Mouse (Mus musculus) adrenal gland, adult 10 weeks (tissue): ENCODE results near the gene Nupr1. TPM values are rescaled to one million over a fixed set of nuclear protein-coding genes. Genes with fewer than 3 reads are reported as not detected.

Experiments
- polyA plus RNA-seq: library from polyadenylated mRNA; stranded (reverse); fragments of 350-450 nt; fragmentation: Illumina TruSeq; extraction: RNeasy Lipid Tissue Mini Kit (QIAGEN cat#74804); gene quantifications from one replicate; pipeline ENCODE4 v1.2.3, GENCODE M21; 2014; ENCODE audit warnings: low read depth, low replicate concordance

Gene Nupr1
- polyA plus RNA-seq = 4.6 TPM

DNA sequence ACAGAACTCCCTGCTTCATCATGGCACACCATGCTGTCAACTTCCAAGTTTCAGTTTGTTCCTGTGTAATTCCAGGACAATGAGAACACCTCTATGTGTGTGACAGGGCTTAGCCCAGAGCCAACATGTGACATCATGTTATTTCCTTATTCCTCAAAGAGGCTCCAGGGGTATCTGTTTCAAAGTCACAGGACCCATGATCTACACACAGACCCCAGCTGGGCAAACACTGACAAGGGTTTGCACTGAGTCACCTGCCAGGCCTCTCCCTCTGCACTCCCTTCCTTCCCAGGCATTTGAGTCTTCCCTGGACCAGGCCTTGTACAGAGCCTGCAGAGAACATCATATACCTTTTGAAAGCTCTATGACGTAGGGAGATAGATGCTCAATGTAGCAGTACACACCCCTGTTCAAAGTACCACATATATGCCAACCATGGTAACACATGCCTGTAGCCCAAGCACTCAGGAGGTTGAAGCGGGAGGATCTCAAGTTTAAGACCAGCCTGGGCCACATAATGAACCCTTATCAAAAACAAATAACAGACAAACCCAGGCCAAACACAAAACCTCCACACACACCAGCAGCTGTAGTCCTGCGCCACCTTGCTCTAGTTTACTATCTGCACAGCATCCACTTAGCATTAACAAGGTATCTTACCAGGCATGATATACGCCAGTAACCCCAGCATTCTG is at the start of gene Nupr1:
TSS of gene Nupr1 (minus strand) at position 38 of the 695 bp plus-strand sequence.

DNA sequence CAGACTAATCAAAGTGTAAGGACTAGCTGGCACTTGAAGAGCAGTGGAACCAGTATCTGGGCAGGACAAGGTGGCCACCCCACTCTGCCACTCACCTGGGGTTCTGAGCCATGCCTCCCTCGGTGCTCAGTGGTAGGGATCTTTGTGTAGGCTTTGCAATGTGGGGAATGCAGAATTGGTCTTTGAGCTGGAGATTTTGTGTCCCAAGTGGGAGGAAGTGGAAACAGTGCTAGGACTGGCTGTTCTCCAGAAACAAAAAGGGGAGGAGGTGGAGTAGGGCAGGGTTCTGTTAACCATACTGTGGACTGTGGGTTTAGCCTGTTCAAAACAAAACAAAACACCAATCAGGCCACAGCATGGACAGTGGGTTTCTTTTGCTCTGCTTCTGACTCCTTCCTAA is 45.5 kb upstream of the Nupr1 start, which contains the start of gene Sult1a1:
TSS of gene Sult1a1 (minus strand) at position 226 of the 400 bp plus-strand sequence.

DNA sequence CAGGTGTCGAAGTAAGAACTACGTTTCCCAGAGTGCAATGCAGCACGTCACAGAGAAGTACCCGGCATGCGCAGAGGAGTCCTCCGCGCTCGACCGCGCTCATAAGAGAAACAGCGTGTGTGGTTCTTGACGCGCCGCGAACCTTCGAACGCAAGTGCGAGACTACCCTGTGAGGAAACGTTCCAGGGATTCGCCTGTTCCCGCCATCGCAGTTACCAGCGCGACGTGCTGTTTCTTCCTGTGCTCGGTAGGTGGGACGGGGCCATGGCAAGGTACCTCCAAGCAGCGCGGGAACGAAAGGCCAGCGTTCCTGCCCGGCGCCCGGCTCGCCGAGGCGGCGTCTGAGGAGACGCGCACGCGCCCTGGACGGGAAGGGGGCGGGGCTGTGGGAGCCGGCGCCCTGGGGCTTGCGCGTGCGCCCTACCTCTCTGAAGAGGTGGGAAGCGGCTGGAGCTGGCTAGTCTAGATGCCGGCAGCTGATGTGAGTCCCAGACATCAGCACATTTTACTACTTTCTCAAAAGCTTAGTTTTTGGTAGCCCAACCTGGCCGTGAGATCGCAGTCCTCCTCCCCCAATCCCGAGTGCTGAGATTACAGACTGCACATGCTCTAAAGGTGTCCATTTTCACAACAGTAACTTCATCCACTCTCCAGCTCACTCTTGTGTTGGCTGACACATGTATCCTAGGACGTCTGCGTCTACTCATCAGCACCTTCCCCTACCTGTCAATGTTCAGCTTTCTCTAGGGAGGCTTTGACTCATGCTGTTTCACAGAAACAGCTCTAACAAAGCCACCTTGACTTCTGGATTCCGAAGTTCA is 18.8 kb upstream of the Nupr1 start, which contains the start of gene Sgf29:
TSS of gene Sgf29 (plus strand) at position 79 of the 821 bp plus-strand sequence.

DNA sequence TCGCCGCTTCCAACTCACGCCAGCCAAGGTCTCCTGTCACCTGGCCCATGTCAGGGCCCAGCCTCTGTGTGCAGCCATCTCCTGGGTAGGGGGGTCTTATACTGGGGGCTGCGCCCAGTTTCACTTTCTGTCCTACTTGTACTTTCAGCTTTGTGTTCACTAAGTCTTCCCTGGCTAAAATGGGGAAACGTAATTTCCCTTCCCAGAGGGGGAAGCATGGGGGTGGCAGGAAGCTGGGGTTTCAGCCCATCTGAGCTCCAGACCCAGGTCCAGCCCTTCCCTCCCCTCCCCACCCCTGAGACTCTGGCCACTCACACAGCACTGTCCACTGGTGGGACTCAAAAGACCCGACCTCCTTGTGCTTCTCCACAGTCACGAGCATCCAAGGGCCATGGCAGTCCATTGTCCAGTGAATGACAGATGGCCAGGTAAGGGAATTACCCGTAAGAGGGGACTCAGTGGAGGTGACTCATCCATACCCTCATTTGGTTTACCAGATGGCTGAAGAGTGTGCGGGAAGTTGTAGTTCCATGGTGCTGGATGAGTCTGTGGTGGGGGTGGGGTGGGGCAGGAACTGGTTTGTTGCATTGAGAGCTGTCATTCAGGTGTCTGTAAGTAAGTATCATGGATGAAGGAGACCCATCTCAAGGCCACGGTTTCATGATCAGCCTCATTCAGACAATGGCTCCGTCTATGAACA is 35.6 kb downstream of the Nupr1 start, which contains the start of gene Il27:
TSS of gene Il27 (minus strand) at position 80 of the 700 bp plus-strand sequence.

DNA sequence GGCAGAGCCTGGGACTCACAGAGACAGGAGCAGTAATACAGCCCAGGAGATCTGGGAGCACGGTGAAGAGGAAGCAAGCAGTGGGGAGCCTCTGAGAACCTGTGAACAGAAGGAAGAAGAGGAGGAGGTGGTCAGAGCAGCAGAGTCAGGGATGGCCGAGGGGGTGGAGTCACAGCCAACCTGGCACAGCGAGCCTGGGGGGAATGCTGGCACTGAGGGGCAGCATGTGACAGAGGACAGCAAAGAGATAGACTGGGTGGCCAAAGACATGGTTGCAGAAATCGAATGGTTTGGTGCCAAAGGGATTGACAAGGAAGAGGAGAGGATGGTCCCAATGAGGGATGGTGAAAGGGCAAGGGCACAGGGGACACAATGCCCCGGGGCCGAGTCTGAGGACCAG is 44.9 kb downstream of the Nupr1 start, which contains the start of gene Cln3:
TSS of gene Cln3 (minus strand) at position 101 of the 400 bp plus-strand sequence.

DNA sequence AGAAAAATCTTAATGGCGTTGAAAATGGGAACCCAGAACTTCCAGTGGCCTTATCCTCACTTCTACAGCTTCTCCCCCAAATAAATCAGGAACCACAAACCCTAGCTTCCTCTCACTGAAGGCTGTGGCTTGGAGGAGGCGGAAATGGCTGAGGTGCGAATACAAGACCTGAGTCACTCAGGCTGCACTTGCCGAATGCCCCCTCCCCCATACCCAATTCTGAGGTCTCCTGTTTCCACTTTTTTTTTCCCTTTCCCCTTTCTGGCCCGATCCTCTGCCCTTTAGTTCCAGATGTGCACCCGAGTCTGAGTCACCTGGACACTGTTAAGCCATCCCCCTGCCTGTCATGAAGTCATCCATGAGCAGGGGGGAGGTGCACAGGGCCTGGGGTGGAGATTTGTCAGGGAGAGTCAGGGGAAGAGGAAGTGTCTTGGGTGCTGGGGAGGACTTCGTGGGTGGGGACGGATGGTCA is 46.1 kb downstream of the Nupr1 start, which contains the start of gene Apobr:
TSS of gene Apobr (plus strand) at position 437 of the 472 bp plus-strand sequence.

Other genes starting within 250 kb of the Nupr1 start
- gene Nfatc2ip, start 234.1 kb downstream of the Nupr1 start, polyA plus RNA-seq = 7.6 TPM
- not detected for gene Cd19, start 216.0 kb downstream of the Nupr1 start, polyA plus RNA-seq
- gene Rabep2, start 202.1 kb downstream of the Nupr1 start, polyA plus RNA-seq = 0.47 TPM
- gene Atp2a1, start 167.8 kb downstream of the Nupr1 start, polyA plus RNA-seq = 5.9 TPM
- 1.3 TPM for gene Sh2b1, start 155.4 kb downstream of the Nupr1 start, polyA plus RNA-seq
- 8.8 TPM for gene Tufm, start 143.5 kb downstream of the Nupr1 start, polyA plus RNA-seq
- gene Atxn2l, start 127.4 kb downstream of the Nupr1 start, polyA plus RNA-seq = 23.1 TPM
- gene Eif3c, start 64.5 kb downstream of the Nupr1 start, polyA plus RNA-seq = 249 TPM
- 0.47 TPM for gene Apobr, start 45.9 kb downstream of the Nupr1 start, polyA plus RNA-seq
- gene Cln3, start 45.0 kb downstream of the Nupr1 start, polyA plus RNA-seq = 2.4 TPM
- not detected for gene Il27, start 35.9 kb downstream of the Nupr1 start, polyA plus RNA-seq
- gene Sgf29, start 18.4 kb upstream of the Nupr1 start, polyA plus RNA-seq = 1.6 TPM
- 105 TPM for gene Sult1a1, start 45.6 kb upstream of the Nupr1 start, polyA plus RNA-seq
- gene Bola2, start 64.5 kb upstream of the Nupr1 start, polyA plus RNA-seq = 0.12 TPM
- 1.3 TPM for gene Slx1b, start 64.9 kb upstream of the Nupr1 start, polyA plus RNA-seq
- 3.2 TPM for gene Coro1a, start 76.9 kb upstream of the Nupr1 start, polyA plus RNA-seq
- gene Mapk3, start 128.7 kb upstream of the Nupr1 start, polyA plus RNA-seq = 30.8 TPM
- gene Gdpd3, start 135.5 kb upstream of the Nupr1 start, polyA plus RNA-seq = not detected
- gene Ypel3, start 146.1 kb upstream of the Nupr1 start, polyA plus RNA-seq = 12.0 TPM
- gene Tbx6, start 150.6 kb upstream of the Nupr1 start, polyA plus RNA-seq = not detected
- 28.4 TPM for gene Ppp4c, start 161.6 kb upstream of the Nupr1 start, polyA plus RNA-seq
- gene Fam57b, start 166.8 kb upstream of the Nupr1 start, polyA plus RNA-seq = not detected
- not detected for gene 4930451I11Rik, start 200.8 kb upstream of the Nupr1 start, polyA plus RNA-seq
- not detected for gene Doc2a, start 216.6 kb upstream of the Nupr1 start, polyA plus RNA-seq
- gene Hirip3, start 231.1 kb upstream of the Nupr1 start, polyA plus RNA-seq = 10.9 TPM
- gene Ino80e, start 231.5 kb upstream of the Nupr1 start, polyA plus RNA-seq = 13.4 TPM